Mouse (Mus musculus) frontal cortex, postnatal 36 days (tissue): ENCODE results near the gene Fam222a.

ENCODE experiments used
- DNase-seq, 2 experiments: peaks; one replicate each; pipeline ENCODE4 v3.0.0; 2022; ENCODE audit warnings: low spot score in 2 of 2

Gene Fam222a

GRCm38 (mm10) chr5:114653656-114654437 lies 86.0 kb downstream of the Fam222a start:
- no peak for DNase-seq

GRCm38 (mm10) chr5:114655721-114656120 lies 87.9 kb downstream of the Fam222a start:
- DNase-seq = no peak

GRCm38 (mm10) chr5:114656305-114656704 lies 88.5 kb downstream of the Fam222a start:
- no peak for DNase-seq

- DNase-seq = no peak
Observed at GRCm38 (mm10) chr5:114657426-114657825, 89.6 kb downstream of the Fam222a start.

- DNase-seq = no peak
Observed at GRCm38 (mm10) chr5:114658255-114658654, 90.4 kb downstream of the Fam222a start, which contains the start of gene Trpv4. TSS of gene Trpv4 (minus strand) at chr5:114658421.

GRCm38 (mm10) chr5:114661029-114661428 lies 93.2 kb downstream of the Fam222a start:
- DNase-seq = no peak
